Mouse (Mus musculus) intestine, embryonic 14.5 days (tissue): ENCODE data around the gene Eln. TPM values are rescaled to one million over a fixed set of nuclear protein-coding genes. Genes with fewer than 3 reads are reported as not detected.

ENCODE experiments used
- ATAC-seq: fragments of 200-750 bp; cut with Nextera tagmentation; replicated peaks from 2 replicates; pipeline ENCODE4 v1.8.0; 2017; ENCODE audit warnings: low read depth, moderate number of reproducible peaks, moderate TSS enrichment, moderate library complexity; ENCODE audit not compliant: low FRiP score, low TSS enrichment
- DNase-seq: peaks from one replicate; pipeline ENCODE4 v3.0.0-alpha.2; 2018; ENCODE audit warnings: low spot score
- H3K27ac ChIP-seq: fragments of 300-500 bp; sonication (generic); 2 replicates; pipeline ENCODE4 v1.5.1; 2014; ENCODE audit warnings: low read depth, mild to moderate bottlenecking, control low read depth
- H3K27me3 ChIP-seq: fragments of 300-500 bp; sonication (generic); replicated peaks from 2 replicates; pipeline ENCODE4 v1.6.1; 2014; ENCODE audit warnings: low read length, control low read depth; ENCODE audit not compliant: control insufficient read depth, insufficient read depth
- H3K36me3 ChIP-seq: fragments of 300-500 bp; sonication (generic); 2 replicates; pipeline ENCODE4 v1.6.1; 2014; ENCODE audit warnings: low read length, control low read depth; ENCODE audit not compliant: control insufficient read depth, insufficient read depth
- H3K4me1 ChIP-seq: fragments of 300-500 bp; sonication (generic); replicated peaks from 2 replicates; pipeline ENCODE4 v1.6.1; 2014; ENCODE audit warnings: low read length, control low read depth, mixed read lengths; ENCODE audit not compliant: control insufficient read depth, insufficient read depth
- H3K4me2 ChIP-seq: fragments of 300-500 bp; sonication (generic); 2 replicates; pipeline ENCODE4 v1.6.1; 2014; ENCODE audit warnings: low read length
- H3K4me3 ChIP-seq: fragments of 300-500 bp; sonication (generic); 2 replicates; pipeline ENCODE4 v1.5.1; 2014; ENCODE audit warnings: low read depth, low read length, control low read depth, mixed read lengths
- H3K9ac ChIP-seq: fragments of 300-500 bp; sonication (generic); 2 replicates; pipeline ENCODE4 v1.6.1; 2014; ENCODE audit warnings: mild to moderate bottlenecking, low read length
- H3K9me3 ChIP-seq: fragments of 300-500 bp; sonication (generic); 2 replicates; pipeline ENCODE4 v1.6.1; 2016; ENCODE audit warnings: low read length, control low read depth; ENCODE audit not compliant: control insufficient read depth
- WGBS: fragments of 180-500 bp; shearing (Covaris S2); extraction: QIAGEN DNeasy Blood & Tissue Kit; methylation state at CpG from one replicate; pipeline ENCODE4 v1.1.7; 2014; 5-methylcytosine and 5-hydroxymethylcytosine counted together
- polyA plus RNA-seq: library from polyadenylated mRNA; unstranded; fragments of >200 nt; fragmentation: Nextera tagmentation; extraction: Ambion mirVana; gene quantifications from 2 replicates; pipeline ENCODE4 v1.2.1, GENCODE M21; 2014

Gene Eln
- polyA plus RNA-seq, 1 experiment from 2014 or later: 31.4 TPM

DNA sequence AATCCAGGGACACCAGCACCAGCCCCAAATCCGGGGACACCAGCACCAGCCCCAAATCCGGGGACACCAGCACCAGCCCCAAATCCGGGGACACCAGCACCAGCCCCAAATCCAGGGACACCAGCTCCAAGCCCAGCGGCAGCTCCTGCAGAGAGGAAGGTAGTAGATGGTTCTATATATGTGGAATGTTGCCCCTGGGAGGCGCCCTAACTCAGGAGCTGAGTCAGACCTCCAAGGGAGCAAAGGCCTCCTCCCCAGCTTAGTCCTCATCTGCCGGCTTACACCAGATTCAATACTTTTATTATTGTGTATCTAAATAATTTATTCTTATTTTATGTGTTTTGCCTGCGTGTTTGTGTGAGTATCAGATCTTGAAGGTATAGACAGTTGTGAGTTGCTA, 36.0 kb downstream of the Eln start:
- Histone ChIP-seq H3K9me3 (no peaks in the 10 kb centered on the region), H3K4me2 (no peak overlapping the region), H3K27me3 (no peaks in the 10 kb centered on the region), H3K4me1 (no peaks in the 10 kb centered on the region), H3K4me3 (no peak overlapping the region), H3K27ac (no peak overlapping the region), H3K36me3 (0 out of 2 replicates have a peak, but pooled peaks cover 4% of the 10 kb centered on the region), H3K9ac (no peak overlapping the region)
- no peak for DNase-seq
- no peak for ATAC-seq
- WGBS: 67% methylated on average over 7 of the region's 7 CpGs

DNA sequence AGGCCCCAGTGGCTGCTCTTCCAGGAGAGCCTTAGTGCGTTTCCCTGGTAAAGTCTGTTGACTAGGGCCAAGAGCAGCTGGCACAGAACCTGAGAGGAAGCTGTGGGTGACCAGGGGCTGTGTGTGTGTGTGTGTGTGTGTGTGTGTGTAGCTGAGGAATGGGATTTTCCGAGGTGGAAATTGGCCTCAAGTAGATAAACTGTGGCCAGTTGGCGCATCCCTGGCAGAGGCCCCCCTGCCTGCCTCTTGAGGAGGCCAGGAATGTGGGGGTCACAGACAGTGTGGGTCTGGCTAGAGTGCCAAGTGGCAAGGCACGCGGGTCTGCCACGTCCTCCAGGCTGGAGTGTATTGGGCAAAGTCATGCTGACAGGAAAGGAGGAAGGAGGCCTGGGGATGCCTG, 37.8 kb downstream of the Eln start:
- Histone ChIP-seq H3K4me1 (no peaks in the 10 kb centered on the region), H3K4me2 (no peak overlapping the region), H3K27ac (no peak overlapping the region), H3K27me3 (no peaks in the 10 kb centered on the region), H3K9me3 (no peaks in the 10 kb centered on the region), H3K36me3 (0 out of 2 replicates have a peak, but pooled peaks cover 7% of the 10 kb centered on the region), H3K4me3 (no peak overlapping the region), H3K9ac (no peak overlapping the region)
- ATAC-seq: no peak
- 55% methylated on average over 6 of the region's 6 CpGs for WGBS
- no peak for DNase-seq

DNA sequence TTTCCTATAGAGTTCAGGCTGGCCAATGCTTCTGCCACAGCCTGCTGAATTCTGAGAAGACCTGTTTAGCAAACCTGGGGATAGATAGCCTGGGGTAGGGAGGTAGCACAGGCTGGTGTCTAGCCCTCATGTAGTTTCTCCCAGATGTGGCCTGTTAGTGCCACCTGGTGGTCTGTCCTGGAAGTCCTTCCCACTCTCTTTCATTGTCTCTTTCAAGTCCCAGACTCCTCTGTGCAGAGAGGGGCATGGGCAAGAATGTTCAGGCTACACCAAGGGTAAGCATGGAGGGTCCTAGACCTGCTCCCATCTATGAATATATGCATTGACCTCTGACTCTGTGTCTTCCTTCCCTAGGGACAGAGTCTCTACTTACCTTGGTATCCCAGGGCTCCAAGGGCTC, 43.0 kb downstream of the Eln start:
- H3K4me2 ChIP-seq: no peak overlapping the region
- no peaks in the 10 kb centered on the region for H3K27me3 ChIP-seq
- no peak overlapping the region for H3K9ac ChIP-seq
- no peaks in the 10 kb centered on the region for H3K4me1 ChIP-seq
- DNase-seq (peak; percentile 89), ATAC-seq (peak; percentile 63)
- H3K36me3 ChIP-seq: 0 out of 2 replicates have a peak, but pooled peaks cover 7% of the 10 kb centered on the region
- H3K9me3 ChIP-seq: no peaks in the 10 kb centered on the region; the same call in 1 of the 2 replicates
- no peak overlapping the region for H3K27ac ChIP-seq
- no peak overlapping the region for H3K4me3 ChIP-seq

DNA sequence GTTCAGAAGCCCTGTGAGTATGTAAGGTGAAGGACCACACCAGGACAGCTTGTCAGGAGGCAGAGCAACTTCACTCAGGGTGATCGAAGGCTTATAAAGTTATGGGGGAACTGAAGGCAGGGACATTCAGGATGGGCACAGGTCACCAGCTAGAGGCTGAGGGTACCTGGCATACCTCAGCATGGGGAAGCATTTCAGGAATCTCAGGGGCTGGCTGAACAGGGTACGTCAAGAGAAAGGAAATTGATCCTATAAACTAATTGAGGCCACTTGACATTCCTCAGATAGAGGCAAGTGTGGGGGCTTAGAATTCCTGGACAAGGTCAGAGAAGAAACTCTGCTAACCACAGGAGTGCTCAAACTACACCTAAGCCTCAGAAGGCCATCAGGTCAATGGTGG, 51.6 kb downstream of the Eln start:
- no peaks in the 10 kb centered on the region; the same call in 1 of the 2 replicates for H3K9me3 ChIP-seq
- no peak overlapping the region for H3K27ac ChIP-seq
- DNase-seq: no peak
- ATAC-seq: no peak
- WGBS: 55% methylated on average over 2 of the region's 2 CpGs
- H3K4me2 ChIP-seq: no peak overlapping the region
- no peak overlapping the region for H3K4me3 ChIP-seq
- H3K36me3 ChIP-seq: no peaks in the 10 kb centered on the region
- no peaks in the 10 kb centered on the region for H3K4me1 ChIP-seq
- no peaks in the 10 kb centered on the region for H3K27me3 ChIP-seq
- H3K9ac ChIP-seq: no peak overlapping the region

DNA sequence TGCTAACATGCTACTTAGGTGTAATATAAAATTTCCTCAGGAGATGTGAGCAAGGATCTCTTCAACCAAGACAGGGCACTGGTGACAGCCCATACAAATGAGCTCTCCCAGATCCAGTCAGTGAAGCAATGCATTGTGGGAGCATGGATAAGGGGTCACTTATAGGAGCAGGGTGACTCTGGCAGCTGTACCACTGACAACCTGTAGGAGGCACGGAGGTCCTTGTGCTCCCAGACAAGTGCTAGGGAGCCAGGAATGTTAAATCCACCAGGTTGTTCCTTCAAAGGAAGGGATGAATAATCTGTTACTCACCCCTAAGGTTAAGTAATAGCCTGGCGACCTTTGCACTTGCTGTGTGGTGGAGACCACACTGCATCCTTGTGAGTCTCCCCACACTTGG, 52.0 kb downstream of the Eln start:
- no peak overlapping the region for H3K4me2 ChIP-seq
- WGBS: 16% methylated on average over 2 of the region's 2 CpGs
- ATAC-seq: no peak
- no peak overlapping the region for H3K9ac ChIP-seq
- H3K4me1 ChIP-seq: no peaks in the 10 kb centered on the region
- H3K9me3 ChIP-seq: no peaks in the 10 kb centered on the region; the same call in 1 of the 2 replicates
- no peak overlapping the region for H3K4me3 ChIP-seq
- no peak for DNase-seq
- no peaks in the 10 kb centered on the region for H3K36me3 ChIP-seq
- H3K27me3 ChIP-seq: no peaks in the 10 kb centered on the region
- no peak overlapping the region for H3K27ac ChIP-seq

DNA sequence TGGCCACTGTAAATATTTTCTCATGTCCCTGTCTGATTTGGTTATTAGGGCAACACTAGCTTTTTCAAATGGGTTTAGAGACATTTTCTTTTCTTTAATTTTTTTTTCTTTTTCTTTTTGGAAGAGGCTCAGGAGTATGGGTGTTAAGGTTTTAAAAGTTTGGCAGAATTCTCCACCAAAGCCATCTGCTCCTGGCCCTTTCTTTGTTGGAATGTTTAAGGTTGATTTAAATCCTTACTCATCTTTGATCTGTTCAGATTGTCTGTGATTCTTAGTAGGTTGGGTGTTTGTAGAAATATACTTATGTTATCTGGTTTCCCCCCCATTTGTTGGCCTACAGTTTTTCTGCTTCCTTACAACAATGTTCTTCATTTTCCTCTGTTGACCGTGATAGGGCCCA, 54.4 kb downstream of the Eln start:
- Histone ChIP-seq H3K4me2 (no peak overlapping the region), H3K9ac (no peak overlapping the region), H3K27ac (no peak overlapping the region), H3K4me1 (peaks cover 2% of the 10 kb centered on the region; the same call in 1 of the 2 replicates), H3K27me3 (no peaks in the 10 kb centered on the region), H3K9me3 (no peaks in the 10 kb centered on the region), H3K4me3 (no peak overlapping the region), H3K36me3 (no peaks in the 10 kb centered on the region)
- 86% methylated on average over 1 of the region's 1 CpGs for WGBS
- no peak for DNase-seq
- ATAC-seq: no peak

DNA sequence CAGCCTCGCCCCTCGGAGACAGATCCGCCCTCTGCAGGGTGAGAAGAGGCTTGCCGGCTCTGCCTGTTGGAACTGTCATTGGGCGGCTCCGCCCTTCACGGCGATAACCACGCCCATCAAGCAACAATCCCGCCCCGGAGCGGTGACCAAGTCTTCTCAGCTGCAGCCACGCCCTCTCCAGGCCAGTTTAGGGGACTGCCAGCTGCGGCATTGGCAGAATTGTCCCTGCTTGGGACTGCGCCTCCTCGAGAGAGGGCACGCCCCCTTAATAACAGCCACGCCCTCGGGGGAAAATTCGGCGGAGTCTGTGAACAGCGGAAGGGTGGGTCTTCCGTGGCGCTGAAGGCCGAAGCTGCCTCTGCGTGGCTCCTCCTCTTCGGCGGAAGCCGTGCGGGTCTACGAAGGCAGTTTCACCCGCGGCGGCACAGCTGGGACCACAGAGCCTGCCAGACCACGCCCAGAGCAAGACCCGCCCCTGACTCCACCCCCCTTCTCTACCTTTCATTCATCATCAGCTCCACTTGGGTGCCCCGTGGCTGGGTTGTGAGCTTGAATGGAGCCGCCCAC, 58.3 kb downstream of the Eln start:
- peak overlapping the region; percentile 64 for H3K27ac ChIP-seq
- 0 out of 2 replicates have a peak, but pooled peaks cover 10% of the 10 kb centered on the region for H3K36me3 ChIP-seq
- ATAC-seq (peak; percentile 96), DNase-seq (peak; percentile 99)
- WGBS: under 1% methylated on average over 38 of the region's 38 CpGs
- peaks cover 7% of the 10 kb centered on the region; the same call in 1 of the 2 replicates for H3K4me1 ChIP-seq
- peak overlapping the region; percentile 71 for H3K4me3 ChIP-seq
- peak overlapping the region; percentile 29 for H3K9ac ChIP-seq
- H3K9me3 ChIP-seq: no peaks in the 10 kb centered on the region
- peak overlapping the region; percentile 66 for H3K4me2 ChIP-seq
- no peaks in the 10 kb centered on the region for H3K27me3 ChIP-seq

DNA sequence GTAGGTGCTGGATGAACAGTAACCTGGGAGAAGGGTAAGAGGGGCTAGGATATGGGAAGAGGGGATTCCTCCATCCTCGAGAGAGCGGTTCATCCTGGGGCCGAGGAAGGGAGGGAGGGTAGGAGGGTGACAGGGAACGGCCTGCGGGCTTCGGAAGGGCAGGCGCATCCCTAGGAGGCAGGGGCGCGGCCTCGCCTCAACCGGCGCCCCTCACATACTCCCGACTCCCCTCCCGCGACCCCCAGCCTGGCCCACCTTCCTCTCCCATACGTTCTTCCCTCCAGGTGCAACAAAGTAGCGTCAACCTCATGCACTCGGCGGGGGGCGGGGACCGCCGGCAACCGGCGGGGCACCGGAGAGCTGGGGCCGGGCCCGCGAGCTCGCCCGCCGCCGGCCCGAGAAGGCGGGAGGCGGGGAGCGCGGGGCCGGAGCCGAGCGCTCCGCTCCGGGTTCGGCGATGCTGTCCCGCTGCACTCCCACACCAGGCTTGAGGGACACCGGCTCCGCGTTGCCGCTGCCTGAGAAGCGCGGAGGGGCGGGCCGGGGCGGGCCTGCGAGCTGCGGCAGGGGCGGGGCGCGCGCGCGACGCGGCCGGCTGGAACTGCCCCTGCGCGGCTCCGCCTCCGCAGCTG, 58.9 kb downstream of the Eln start, which contains the start of gene Limk1:
Gene Limk1 (minus strand): TSS at position 513 of the 632 bp plus-strand sequence.
- Histone ChIP-seq H3K9ac (peak within 1 kb of the TSS; percentile 69), H3K4me1 (peaks cover 7% of the 10 kb centered on the region; the same call in 1 of the 2 replicates), H3K27ac (peak within 1 kb of the TSS; percentile 64), H3K4me2 (peak within 1 kb of the TSS; percentile 66), H3K36me3 (0 out of 2 replicates have a peak, but pooled peaks cover 10% of the 10 kb centered on the region), H3K9me3 (no peaks in the 10 kb centered on the region), H3K27me3 (no peaks in the 10 kb centered on the region), H3K4me3 (peak within 1 kb of the TSS; percentile 71)
- WGBS: under 1% methylated on average over 43 of the region's 69 CpGs
- ATAC-seq: peak; percentile 11
- peak; percentile 79 for DNase-seq
